Mouse (Mus musculus) cerebellum, adult 11-12 months (tissue): ENCODE measurements at regions not wholly inside any gene's neighbourhood (a gene's known extent, or its start where the extent isn't known, plus 50 kb on each side); places are given as distances from the start of the nearest gene placed in this dataset.
"Not testable (repeated sequence)": the region's sequence is repeated elsewhere in the genome, so short reads cannot be mapped to it uniquely, and the experiment has no call there.

ENCODE experiments used
- DNase-seq: peaks from one replicate; pipeline ENCODE4 v3.0.0; 2022

DNA sequence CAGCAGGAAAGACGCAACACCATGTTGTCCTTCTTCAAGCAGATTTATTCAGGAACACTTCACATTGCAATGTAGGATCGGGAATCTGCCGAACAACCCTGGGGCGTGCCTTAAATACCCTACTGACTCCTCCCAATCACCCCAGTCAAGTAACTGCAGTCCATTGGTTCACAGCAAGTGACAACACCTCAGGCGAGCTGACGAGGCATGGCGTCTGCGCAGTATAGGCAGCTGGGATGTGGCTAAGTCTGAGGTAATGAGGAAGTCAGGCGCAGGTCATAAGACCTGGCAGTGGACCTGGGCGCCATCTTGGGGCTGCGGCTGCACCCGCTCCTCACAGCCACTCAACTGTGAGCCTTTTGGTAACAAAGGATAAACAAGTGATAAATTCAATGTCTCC is 96.2 kb upstream of the Arhgap20 start:
- not testable (repeated sequence) for DNase-seq

DNA sequence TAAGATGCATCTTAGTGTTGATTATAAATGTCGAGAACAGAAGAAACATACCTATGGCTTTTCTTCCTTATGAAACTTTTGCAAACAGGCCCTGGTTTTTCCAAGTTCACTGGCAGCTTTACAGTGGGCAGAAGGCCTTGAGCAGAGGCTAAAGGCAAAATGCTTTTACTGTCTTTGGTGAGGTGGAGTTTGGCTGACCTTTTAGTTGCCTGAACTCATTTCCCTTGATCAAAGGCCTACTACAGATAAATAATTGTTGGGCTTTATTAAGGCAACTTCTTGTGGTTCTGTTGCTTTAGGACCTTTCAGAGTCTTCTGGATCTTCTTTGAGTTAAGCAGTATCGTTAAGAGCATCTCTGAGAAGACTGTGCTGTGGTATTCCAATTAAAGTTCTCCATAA is 94.6 kb upstream of the Arhgap20 start:
- DNase-seq: no peak

DNA sequence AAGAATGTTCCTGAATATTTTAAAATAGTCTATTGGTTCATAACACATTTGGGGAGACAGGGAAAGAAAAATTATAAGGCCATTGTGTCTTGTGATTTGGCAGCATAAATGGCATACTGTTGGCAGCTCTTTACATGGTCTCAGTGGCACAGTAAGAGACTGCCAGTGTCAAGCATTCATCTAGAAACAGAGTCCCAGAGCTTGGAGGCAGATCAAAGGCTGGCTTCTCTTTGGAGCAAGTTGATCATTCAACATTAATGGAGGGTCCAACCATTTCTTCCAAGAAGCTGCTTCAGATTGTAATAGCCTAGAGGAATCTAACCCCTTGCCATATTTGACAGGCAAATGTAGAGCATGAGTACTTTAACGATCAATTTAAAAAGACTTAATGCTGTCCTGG is 78.6 kb upstream of the Arhgap20 start:
- no peak for DNase-seq

DNA sequence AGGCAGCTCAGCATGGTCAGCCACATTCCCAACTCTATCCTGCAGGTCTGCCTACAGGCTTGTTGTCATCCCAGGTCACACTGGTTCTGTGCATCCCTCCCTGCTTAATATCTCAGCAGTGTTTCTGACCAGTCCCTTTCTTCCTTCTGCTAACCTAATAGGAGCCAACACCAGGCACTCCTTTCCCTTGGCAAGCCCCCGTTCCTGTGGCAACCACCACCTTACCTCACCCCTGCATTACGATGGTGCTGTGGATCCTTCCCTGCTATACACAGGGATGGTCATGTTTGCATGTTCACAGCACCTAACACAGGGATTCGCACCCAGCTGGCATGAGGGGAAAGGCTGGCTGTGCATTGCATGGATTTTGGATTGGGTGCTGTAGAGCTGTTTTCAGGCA is 50.8 kb upstream of the Arhgap20 start:
- no peak for DNase-seq
